Mouse (Mus musculus) kidney, embryonic 15.5 days (tissue): ENCODE results near the gene Eln. TPM values are rescaled to one million over a fixed set of nuclear protein-coding genes. Genes with fewer than 3 reads are reported as not detected.

Experiments used
- ATAC-seq: fragments of 200-750 bp; cut with Nextera tagmentation; replicated peaks from 2 replicates; pipeline ENCODE4 v1.8.0; 2017; ENCODE audit warnings: moderate TSS enrichment; ENCODE audit not compliant: low FRiP score
- H3K27ac ChIP-seq: fragments of 300-500 bp; sonication (generic); 2 replicates; pipeline ENCODE4 v1.5.1; 2015; ENCODE audit warnings: mild to moderate bottlenecking, inconsistent platforms
- H3K27me3 ChIP-seq: fragments of 300-500 bp; sonication (generic); 2 replicates; pipeline ENCODE4 v1.6.1; 2015; ENCODE audit warnings: inconsistent platforms
- H3K36me3 ChIP-seq: fragments of 300-500 bp; sonication (generic); 2 replicates; pipeline ENCODE4 v1.6.1; 2015; ENCODE audit warnings: inconsistent platforms
- H3K4me1 ChIP-seq: fragments of 300-500 bp; sonication (generic); 2 replicates; pipeline ENCODE4 v1.6.1; 2015; ENCODE audit warnings: inconsistent platforms
- H3K4me2 ChIP-seq: fragments of 300-500 bp; sonication (generic); 2 replicates; pipeline ENCODE4 v1.6.1; 2015; ENCODE audit warnings: moderate library complexity, mild to moderate bottlenecking, inconsistent platforms
- H3K4me3 ChIP-seq: fragments of 300-500 bp; sonication (generic); replicated peaks from 2 replicates; pipeline ENCODE4 v1.5.1; 2015; ENCODE audit warnings: mild to moderate bottlenecking, inconsistent platforms
- H3K9ac ChIP-seq: fragments of 300-500 bp; sonication (generic); 2 replicates; pipeline ENCODE4 v1.6.1; 2015; ENCODE audit warnings: mild to moderate bottlenecking, inconsistent platforms
- H3K9me3 ChIP-seq: fragments of 300-500 bp; sonication (generic); replicated peaks from 2 replicates; pipeline ENCODE4 v1.6.1; 2016; ENCODE audit warnings: inconsistent platforms
- WGBS: fragments of 180-500 bp; shearing (Covaris S2); methylation state at CpG from one replicate; pipeline ENCODE4 v1.1.7; 2015; ENCODE audit warnings: mixed read lengths; 5-methylcytosine and 5-hydroxymethylcytosine counted together
- polyA plus RNA-seq: library from polyadenylated mRNA; unstranded; fragments of >200 nt; fragmentation: Nextera tagmentation; extraction: Ambion mirVana; gene quantifications from 2 replicates; pipeline ENCODE4 v1.2.1, GENCODE M21; 2015

Eln gene
- polyA plus RNA-seq, 1 experiment from 2014 or later, result 81.4 TPM

DNA sequence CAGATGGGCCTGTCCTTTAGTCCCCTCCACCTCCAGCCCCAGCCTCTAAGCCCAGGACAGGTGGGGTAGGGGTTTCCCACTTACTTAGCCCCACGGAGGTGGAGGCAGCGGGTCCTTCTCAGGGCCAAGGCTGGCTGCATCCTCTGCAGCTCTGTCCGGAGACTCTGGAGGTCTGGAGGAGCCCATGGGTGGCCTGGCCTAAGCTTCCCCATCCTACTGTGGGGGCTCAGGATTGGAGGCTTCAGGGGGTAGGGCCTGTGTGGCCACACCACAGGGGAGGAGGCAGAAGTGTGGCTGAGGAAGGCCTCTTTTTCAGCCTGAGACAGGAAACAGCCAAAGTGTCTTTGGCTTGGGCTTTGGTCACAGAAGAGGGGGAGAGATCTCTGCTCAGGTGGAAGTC, 69.1 kb downstream of the Eln start:
- Histone ChIP-seq H3K4me1 (peaks cover 47% of the 10 kb centered on the region), H3K36me3 (peaks cover 5% of the 10 kb centered on the region; the same call in 1 of the 2 replicates), H3K4me2 (no peak overlapping the region), H3K9ac (no peak overlapping the region), H3K27me3 (no peaks in the 10 kb centered on the region), H3K9me3 (no peaks in the 10 kb centered on the region), H3K4me3 (no peak overlapping the region), H3K27ac (no peak overlapping the region)
- no peak for ATAC-seq
- WGBS, result 78% methylated on average over 3 of the region's 3 CpGs

GRCm38 (mm10) chr5:134677491-134677890, 69.6 kb downstream of the Eln start:
- Histone ChIP-seq H3K4me2 (no peak overlapping the region), H3K4me3 (no peak overlapping the region), H3K27ac (0 out of 2 replicates have a peak overlapping the region, but pooled peaks have one; percentile 90), H3K9me3 (no peaks in the 10 kb centered on the region), H3K4me1 (peaks cover 47% of the 10 kb centered on the region), H3K9ac (no peak overlapping the region), H3K27me3 (no peaks in the 10 kb centered on the region), H3K36me3 (peaks cover 6% of the 10 kb centered on the region; the same call in 1 of the 2 replicates)
- ATAC-seq, result no peak
- 85% methylated on average over 5 of the region's 5 CpGs for WGBS

GRCm38 (mm10) chr5:134675956-134676759, 71.0 kb downstream of the Eln start:
- peak overlapping the region; percentile 38 for H3K9ac ChIP-seq
- H3K27ac ChIP-seq, result peak overlapping the region; percentile 90
- no peaks in the 10 kb centered on the region for H3K9me3 ChIP-seq
- peaks cover 47% of the 10 kb centered on the region for H3K4me1 ChIP-seq
- H3K4me2 ChIP-seq, result peak overlapping the region; percentile 82
- peak; percentile 88 for ATAC-seq
- 2% methylated on average over 14 of the region's 14 CpGs for WGBS
- no peaks in the 10 kb centered on the region for H3K27me3 ChIP-seq
- H3K4me3 ChIP-seq, result peak overlapping the region; percentile 47
- H3K36me3 ChIP-seq, result peaks cover 5% of the 10 kb centered on the region; the same call in 1 of the 2 replicates

DNA sequence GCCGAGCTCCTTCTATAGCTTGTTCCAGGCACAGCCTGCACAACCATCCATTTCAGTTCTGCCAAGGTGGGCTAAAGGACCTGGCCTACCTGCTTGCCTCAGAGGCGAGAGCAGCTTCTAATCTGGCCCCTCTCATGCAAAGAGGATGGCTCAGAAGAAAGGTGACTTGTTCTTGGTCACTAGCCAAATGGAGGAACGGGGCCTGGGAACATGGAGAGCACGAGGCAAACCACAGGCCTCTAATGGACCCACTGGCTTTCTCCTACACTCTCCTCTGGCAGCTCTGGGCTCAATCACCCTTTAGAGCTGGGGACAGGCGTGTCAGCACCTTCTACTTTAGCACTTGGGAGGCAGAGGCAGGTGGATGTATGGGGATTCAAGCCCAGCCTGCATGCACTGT, 72.1 kb downstream of the Eln start:
- Histone ChIP-seq H3K4me1 (peaks cover 38% of the 10 kb centered on the region), H3K36me3 (peaks cover 10% of the 10 kb centered on the region; the same call in 1 of the 2 replicates), H3K4me3 (no peak overlapping the region), H3K9me3 (no peaks in the 10 kb centered on the region), H3K27ac (no peak overlapping the region; the same call in 1 of the 2 replicates), H3K9ac (no peak overlapping the region), H3K4me2 (no peak overlapping the region), H3K27me3 (no peaks in the 10 kb centered on the region)
- WGBS, result 79% methylated on average over 5 of the region's 5 CpGs
- ATAC-seq, result no peak

DNA sequence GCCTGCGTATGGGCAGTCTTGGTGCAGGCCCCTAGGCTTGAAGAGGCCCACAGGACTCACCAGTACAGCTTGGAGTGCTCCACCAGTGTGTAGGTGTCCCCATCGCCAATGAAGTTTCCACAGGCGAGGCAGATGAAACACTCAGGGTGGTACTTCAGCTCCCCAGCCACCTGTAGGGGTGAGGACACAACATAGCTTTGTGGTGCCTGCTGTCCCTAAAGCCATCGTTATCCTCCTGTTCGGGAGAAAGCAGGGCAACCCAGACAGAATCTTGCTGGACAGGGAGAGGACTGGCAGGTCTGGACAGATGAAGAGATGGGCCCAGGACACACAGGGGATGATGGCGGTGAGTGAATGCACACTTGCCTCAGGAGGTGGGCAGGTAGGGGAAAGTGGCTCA, 74.5 kb downstream of the Eln start:
- Histone ChIP-seq H3K27ac (no peak overlapping the region), H3K4me1 (peaks cover 24% of the 10 kb centered on the region), H3K9ac (no peak overlapping the region), H3K9me3 (no peaks in the 10 kb centered on the region), H3K36me3 (peaks cover 26% of the 10 kb centered on the region; the same call in 1 of the 2 replicates), H3K27me3 (no peaks in the 10 kb centered on the region), H3K4me2 (no peak overlapping the region), H3K4me3 (no peak overlapping the region)
- ATAC-seq, result no peak
- WGBS, result 95% methylated on average over 6 of the region's 6 CpGs

DNA sequence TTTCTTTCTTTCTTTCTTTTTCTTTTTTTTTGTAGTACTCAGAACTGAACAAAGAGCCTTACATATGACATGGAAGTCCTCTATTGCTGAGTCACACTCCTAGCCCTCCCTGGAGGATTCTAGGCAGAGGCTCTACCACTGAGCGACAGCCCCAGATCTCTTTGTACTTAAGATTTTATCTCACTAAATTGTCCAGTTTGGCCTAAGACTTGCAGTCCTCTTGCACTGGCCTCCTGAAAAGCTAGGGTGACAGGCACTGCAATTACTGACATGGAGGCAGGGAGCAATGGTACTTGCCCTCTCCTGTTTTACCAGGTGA, 75.0 kb downstream of the Eln start:
- H3K9me3 ChIP-seq, result no peaks in the 10 kb centered on the region
- WGBS, result 79% methylated on average over 1 of the region's 1 CpGs
- no peak overlapping the region for H3K9ac ChIP-seq
- no peak overlapping the region for H3K4me3 ChIP-seq
- ATAC-seq, result no peak
- H3K36me3 ChIP-seq, result peaks cover 28% of the 10 kb centered on the region; the same call in 1 of the 2 replicates
- peaks cover 19% of the 10 kb centered on the region for H3K4me1 ChIP-seq
- no peak overlapping the region for H3K4me2 ChIP-seq
- H3K27me3 ChIP-seq, result no peaks in the 10 kb centered on the region
- no peak overlapping the region for H3K27ac ChIP-seq

- no peak overlapping the region for H3K9ac ChIP-seq
- H3K27me3 ChIP-seq, result no peaks in the 10 kb centered on the region
- H3K4me2 ChIP-seq, result no peak overlapping the region
- WGBS, result 55% methylated on average over 17 of the region's 17 CpGs
- no peaks in the 10 kb centered on the region for H3K9me3 ChIP-seq
- peaks cover 28% of the 10 kb centered on the region; the same call in 1 of the 2 replicates for H3K36me3 ChIP-seq
- ATAC-seq, result no peak
- peaks cover 13% of the 10 kb centered on the region for H3K4me1 ChIP-seq
- H3K4me3 ChIP-seq, result no peak overlapping the region
- no peak overlapping the region for H3K27ac ChIP-seq
Measured at GRCm38 (mm10) chr5:134671335-134672197, 75.6 kb downstream of the Eln start.

DNA sequence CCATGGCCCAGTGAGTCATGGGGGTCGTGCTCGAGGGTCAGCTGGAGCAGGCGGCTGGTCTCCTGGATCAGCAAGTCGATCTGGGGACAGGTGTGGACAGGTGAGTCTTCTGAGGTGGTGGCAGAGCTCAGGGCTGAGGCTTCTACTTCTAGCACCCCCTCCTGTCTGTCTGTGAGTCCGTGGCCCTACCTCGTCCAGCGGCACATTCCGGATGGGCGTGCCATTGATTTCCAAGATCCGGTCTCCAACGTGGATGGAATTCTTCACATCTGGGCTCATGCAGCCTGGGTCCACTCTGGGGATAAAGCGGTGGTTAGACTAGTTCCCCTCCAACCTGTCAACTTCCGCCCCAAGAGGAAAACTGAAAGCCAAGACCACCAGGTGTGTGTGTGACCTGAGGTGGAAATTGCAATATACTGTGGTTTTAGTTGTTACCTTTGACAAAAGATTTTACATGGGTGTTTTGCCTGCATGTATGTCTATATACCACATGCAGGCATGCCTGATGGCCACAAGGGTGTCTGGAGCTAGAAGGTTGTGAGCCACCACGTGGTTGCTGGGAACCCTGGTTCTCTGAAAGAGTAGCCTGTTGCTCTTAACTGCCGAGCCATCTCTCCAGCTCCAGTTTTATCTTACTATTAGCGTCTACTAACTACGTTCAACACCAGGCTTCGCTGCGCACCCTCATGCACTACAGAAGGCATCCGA, 78.0 kb downstream of the Eln start:
- H3K36me3 ChIP-seq, result peaks cover 42% of the 10 kb centered on the region
- 78% methylated on average over 20 of the region's 20 CpGs for WGBS
- ATAC-seq, result no peak

DNA sequence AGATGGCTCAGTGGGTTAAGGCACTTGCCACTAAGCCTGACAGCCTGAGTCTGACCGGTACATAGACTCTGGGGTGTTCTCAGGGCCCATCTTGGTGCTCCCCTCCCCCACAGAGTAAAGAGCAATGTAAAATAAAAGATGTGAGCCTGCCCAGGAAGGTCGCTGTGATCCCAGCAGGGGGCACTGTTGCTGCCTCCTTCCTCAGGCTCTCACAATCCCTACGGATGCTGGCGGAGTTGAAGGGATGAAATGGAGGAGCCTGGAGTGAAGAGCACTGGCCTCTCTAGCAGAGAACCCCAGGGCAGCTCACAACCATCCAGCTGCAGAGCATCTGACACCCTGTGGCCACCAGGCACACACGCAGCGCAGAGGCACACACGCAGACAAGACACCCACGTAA, 78.6 kb downstream of the Eln start:
- Histone ChIP-seq H3K9me3 (no peaks in the 10 kb centered on the region), H3K4me1 (no peaks in the 10 kb centered on the region), H3K4me3 (no peak overlapping the region), H3K27ac (no peak overlapping the region), H3K9ac (no peak overlapping the region), H3K27me3 (no peaks in the 10 kb centered on the region), H3K4me2 (no peak overlapping the region), H3K36me3 (peaks cover 48% of the 10 kb centered on the region)
- 41% methylated on average over 8 of the region's 8 CpGs for WGBS
- ATAC-seq, result no peak; the same call in 1 of the 2 replicates

More for the DNA sequence above, 78.0 kb downstream of the Eln start:
- H3K4me1 ChIP-seq, result no peaks in the 10 kb centered on the region
- H3K4me3 ChIP-seq, result no peak overlapping the region
- no peak overlapping the region for H3K27ac ChIP-seq
- H3K9me3 ChIP-seq, result no peaks in the 10 kb centered on the region
- H3K4me2 ChIP-seq, result no peak overlapping the region
- H3K9ac ChIP-seq, result no peak overlapping the region
- H3K27me3 ChIP-seq, result no peaks in the 10 kb centered on the region

GRCm38 (mm10) chr5:134656708-134657107, 90.4 kb downstream of the Eln start:
- H3K4me1 ChIP-seq, result peaks cover 4% of the 10 kb centered on the region; the same call in 1 of the 2 replicates
- no peak overlapping the region for H3K4me2 ChIP-seq
- WGBS, result 78% methylated on average over 4 of the region's 4 CpGs
- no peaks in the 10 kb centered on the region for H3K27me3 ChIP-seq
- H3K4me3 ChIP-seq, result no peak overlapping the region
- H3K9me3 ChIP-seq, result no peaks in the 10 kb centered on the region
- no peak for ATAC-seq
- H3K36me3 ChIP-seq, result peaks cover 34% of the 10 kb centered on the region
- no peak overlapping the region for H3K27ac ChIP-seq
- no peak overlapping the region for H3K9ac ChIP-seq
